Mouse (Mus musculus) adrenal gland, postnatal 25 days (tissue): ENCODE measurements around the gene Flrt1. TPM values are rescaled to one million over a fixed set of nuclear protein-coding genes. Genes with fewer than 3 reads are reported as not detected.
A peak's percentile ranks its signal among the peaks of the same experiment; 100 is the strongest.

Experiments
- DNase-seq: peaks from one replicate; pipeline ENCODE4 v3.0.0; 2021; ENCODE audit warnings: mixed read lengths
- total RNA-seq: library from RNA; stranded (reverse); gene quantifications from 2 replicates; pipeline ENCODE4 v1.2.3, GENCODE M21; 2021

The Flrt1 gene
- total RNA-seq, 1 experiment from 2014 or later = 2.0 TPM

- DNase-seq = no peak
Observed at GRCm38 (mm10) chr19:7128551-7129475, 23.3 kb upstream of the Flrt1 start.

GRCm38 (mm10) chr19:7126933-7127332 lies 21.4 kb upstream of the Flrt1 start:
- DNase-seq = no peak

- DNase-seq = no peak
Observed at GRCm38 (mm10) chr19:7126209-7126608, 20.7 kb upstream of the Flrt1 start.

- no peak for DNase-seq
Observed at GRCm38 (mm10) chr19:7125526-7126156, 20.1 kb upstream of the Flrt1 start.

- no peak for DNase-seq
Observed at GRCm38 (mm10) chr19:7122698-7123306, 17.3 kb upstream of the Flrt1 start.

- peak; percentile 28 for DNase-seq
Observed at GRCm38 (mm10) chr19:7122277-7122676, 16.7 kb upstream of the Flrt1 start.

GRCm38 (mm10) chr19:7121252-7121651 lies 15.7 kb upstream of the Flrt1 start:
- peak; percentile 59 for DNase-seq

- DNase-seq = no peak
Observed at GRCm38 (mm10) chr19:7117653-7118307, 12.3 kb upstream of the Flrt1 start.

- DNase-seq = no peak
Observed at GRCm38 (mm10) chr19:7117141-7117540, 11.6 kb upstream of the Flrt1 start.

- DNase-seq = no peak
Observed at GRCm38 (mm10) chr19:7116038-7116731, 10.7 kb upstream of the Flrt1 start.

- no peak for DNase-seq
Observed at GRCm38 (mm10) chr19:7113574-7113973, 8.0 kb upstream of the Flrt1 start.

- no peak for DNase-seq
Observed at GRCm38 (mm10) chr19:7112628-7113027, 7.1 kb upstream of the Flrt1 start.

- no peak for DNase-seq
Observed at GRCm38 (mm10) chr19:7111710-7112109, 6.2 kb upstream of the Flrt1 start.

- DNase-seq = no peak
Observed at GRCm38 (mm10) chr19:7111309-7111708, 5.8 kb upstream of the Flrt1 start.

- no peak for DNase-seq
Observed at GRCm38 (mm10) chr19:7110875-7111274, 5.3 kb upstream of the Flrt1 start.

- no peak for DNase-seq
Observed at GRCm38 (mm10) chr19:7110097-7110496, 4.6 kb upstream of the Flrt1 start.

- DNase-seq = peak; percentile 45
Observed at GRCm38 (mm10) chr19:7108114-7108905, 2.8 kb upstream of the Flrt1 start.

GRCm38 (mm10) chr19:7107174-7107573 lies 1.6 kb upstream of the Flrt1 start:
- DNase-seq = no peak

- no peak for DNase-seq
Observed at GRCm38 (mm10) chr19:7106566-7106965, 1.0 kb upstream of the Flrt1 start.

- DNase-seq = no peak
Observed at GRCm38 (mm10) chr19:7103993-7104401, 1.5 kb downstream of the Flrt1 start.

GRCm38 (mm10) chr19:7103349-7103992 lies 2.1 kb downstream of the Flrt1 start:
- no peak for DNase-seq
